Mouse (Mus musculus): ENCODE results near the gene Tmcc3.

- TF ChIP-seq GATA1 (IDR thresholded peaks at IDR 0.05; ENCODE audit: low read length) (no peak), TAL1 (IDR thresholded peaks at IDR 0.05; ENCODE audit: low read length) (no peak)
These were observed 167.9 kb downstream of the Tmcc3 start for GRCm38 (mm10) chr10:94479646-94480045.

Data from erythroblast, embryonic 14.5 days (primary cell).